Mouse (Mus musculus) heart, adult 2 months (tissue): ENCODE measurements around the gene Fxyd2.

Experiments
- CTCF ChIP-seq: fragments of 200-600 bp; IDR thresholded peaks from 2 replicates; pipeline ENCODE4 v1.8.1; 2022; ENCODE audit warnings: antibody characterized with exemption, mild to moderate bottlenecking, moderate library complexity
- EP300 ChIP-seq: fragments of 200-500 bp; IDR thresholded peaks from 2 replicates; pipeline ENCODE4 v1.6.1; 2011; ENCODE audit warnings: low read depth, low read length, control low read depth; ENCODE audit not compliant: insufficient read depth
- POLR2A ChIP-seq: fragments of 200-500 bp; IDR thresholded peaks from 2 replicates; pipeline ENCODE4 v1.6.1; 2011; ENCODE audit warnings: mild to moderate bottlenecking, low read depth, low read length, control low read depth; ENCODE audit not compliant: insufficient read depth

GRCm38 (mm10) chr9:45439025-45439424 lies 39.6 kb downstream of the Fxyd2 start:
- TF ChIP-seq POLR2A, result no peak
- no peak for TF ChIP-seq CTCF
- no peak for TF ChIP-seq EP300
